Mouse (Mus musculus) thymus, postnatal 25 days (tissue): Measurements from ENCODE around the gene Rhox4c.
"Not testable (repeated sequence)": the region's sequence is repeated elsewhere in the genome, so short reads cannot be mapped to it uniquely, and the experiment has no call there.

Experiments
- DNase-seq: peaks from one replicate; pipeline ENCODE4 v3.0.0; 2022

Rhox4c gene

DNA sequence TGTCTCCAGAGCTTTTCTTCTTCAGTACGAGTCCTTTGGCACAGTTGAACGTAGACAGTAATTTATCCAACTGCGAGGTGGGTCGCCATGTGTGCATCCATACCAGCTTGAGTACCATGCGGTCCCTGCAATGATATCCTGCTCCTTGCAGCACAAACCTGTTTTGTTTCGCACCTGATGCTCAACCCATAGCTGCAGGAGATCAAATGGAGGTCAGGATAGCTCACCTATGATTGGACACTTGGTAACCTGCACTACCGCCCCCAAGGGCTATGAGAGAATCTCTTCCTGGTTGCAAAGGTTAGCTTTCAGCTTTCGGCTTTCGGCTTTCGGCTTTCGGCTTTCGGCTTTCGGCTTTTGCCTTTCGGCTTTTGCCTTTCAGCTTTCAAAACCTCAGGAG lies at the start of gene Rhox4c:
Gene Rhox4c (plus strand): TSS at position 301 of the 400 bp plus-strand sequence.
- DNase-seq = not testable (repeated sequence)

DNA sequence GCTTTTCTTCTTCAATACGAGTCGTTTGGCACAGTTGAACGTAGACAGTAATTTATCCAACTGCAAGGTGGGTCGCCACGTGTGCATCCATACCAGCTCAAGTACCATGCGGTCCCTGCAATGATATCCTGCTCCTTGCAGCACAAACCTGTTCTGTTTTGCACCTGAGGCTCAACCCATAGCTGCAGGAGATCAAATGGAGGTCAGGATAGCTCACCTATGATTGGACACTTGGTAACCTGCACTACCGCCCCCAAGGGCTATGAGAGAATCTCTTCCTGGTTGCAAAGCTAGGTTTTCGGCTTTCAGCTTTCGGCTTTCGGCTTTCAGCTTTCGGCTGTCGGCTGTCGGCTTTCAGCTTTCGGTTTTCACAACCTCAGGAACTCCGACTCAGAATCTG lies 47.9 kb upstream of the Rhox4c start, which contains the start of gene Rhox4b:
Gene Rhox4b (plus strand): TSS at position 301 of the 400 bp plus-strand sequence.
- not testable (repeated sequence) for DNase-seq

GRCm38 (mm10) chrX:37453380-37453779 lies 26.8 kb upstream of the Rhox4c start, which contains the start of gene Rhox2c:
Gene Rhox2c, plus strand, starts transcription at chrX:37453680.
- not testable (repeated sequence) for DNase-seq

DNA sequence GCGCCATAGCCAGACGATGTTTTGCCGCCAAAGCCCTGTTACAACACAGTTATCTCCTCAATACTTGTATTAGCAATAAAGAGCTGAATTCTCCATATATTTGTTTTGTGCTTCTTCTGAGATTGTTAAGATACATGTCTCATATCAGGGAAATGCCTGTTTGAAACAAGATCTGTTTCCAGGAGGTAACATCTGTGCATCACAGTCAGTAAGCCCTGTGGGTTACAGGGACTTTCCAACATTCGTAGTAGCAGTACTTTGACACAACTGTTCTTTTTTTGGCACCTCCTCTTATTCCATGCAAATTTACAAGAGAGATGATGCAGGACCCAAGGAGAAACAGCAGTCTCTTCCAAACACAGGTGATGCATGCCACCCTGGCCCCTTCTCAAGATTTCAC lies 21.9 kb upstream of the Rhox4c start, which contains the start of gene Rhox3c:
Gene Rhox3c (plus strand): TSS at position 301 of the 400 bp plus-strand sequence.
- DNase-seq = not testable (repeated sequence)

DNA sequence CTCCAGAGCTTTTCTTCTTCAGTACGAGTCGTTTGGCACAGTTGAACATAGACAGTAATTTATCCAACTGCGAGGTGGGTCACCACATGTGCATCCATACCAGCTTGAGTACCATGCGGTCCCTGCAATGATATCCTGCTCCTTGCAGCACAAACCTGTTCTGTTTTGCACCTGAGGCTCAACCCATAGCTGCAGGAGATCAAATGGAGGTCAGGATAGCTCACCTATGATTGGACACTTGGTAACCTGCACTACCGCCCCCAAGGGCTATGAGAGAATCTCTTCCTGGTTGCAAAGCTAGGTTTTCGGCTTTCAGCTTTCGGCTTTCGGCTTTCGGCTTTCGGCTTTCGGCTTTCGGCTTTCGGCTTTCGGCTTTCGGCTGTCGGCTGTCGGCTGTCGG lies 33.9 kb downstream of the Rhox4c start, which contains the start of gene Rhox4d:
Gene Rhox4d (plus strand): TSS at position 301 of the 400 bp plus-strand sequence.
- not testable (repeated sequence) for DNase-seq

- DNase-seq = not testable (repeated sequence)
These were observed 50.0 kb downstream of the Rhox4c start, which contains the start of gene Rhox2e for GRCm38 (mm10) chrX:37530152-37530551. Gene Rhox2e, plus strand, starts transcription at chrX:37530452.
